Mouse (Mus musculus): ENCODE results near the gene Tsc22d4.

GRCm38 (mm10) chr5:137785164-137786031 is 39.9 kb downstream of the Tsc22d4 start:
- TF ChIP-seq POLR2A (IDR thresholded peaks at IDR 0.05; ENCODE audit: low read depth, low read length) (no peak), CTCF (IDR thresholded peaks at IDR 0.05; ENCODE audit: extremely low read depth, insufficient read depth, insufficient read length, insufficient replicate concordance) (no peak)

All from spleen, adult 2 months (tissue).